Mouse (Mus musculus) embryonic stem cell, embryonic (primary cell): Measurements from ENCODE around the gene Acsbg2.

Experiments
- CTCF ChIA-PET, 4 experiments: fragments of 300-600 bp in 2 of 4; fragments of 350-600 bp in 2 of 4; sonication (Branson Sonifier 250); formaldehyde crosslinking; loops; one replicate each; lab custom pipeline; 2022; ENCODE audit warnings: inconsistent platforms in 2 of 4; lab: Charles Lee
- POLR2A ChIA-PET, 4 experiments: fragments of 300-600 bp in 2 of 4; fragments of 350-600 bp in 2 of 4; sonication (Branson Sonifier 250); formaldehyde crosslinking; loops; one replicate each; lab custom pipeline; 2022; ENCODE audit warnings: antibody characterized with exemption in 4 of 4, inconsistent platforms in 1 of 4; lab: Charles Lee

The Acsbg2 gene

GRCm38 (mm10) chr17:56851167-56851566 is 23.1 kb downstream of the Acsbg2 start:
- ChIA-PET POLR2A (interaction anchor here in 2 of 4 experiments (0.7 to 9.4 kb wide), 2 partner anchors 15 to 18 kb away, joined by 3 to 102 read pairs; partner anchors contain the start of gene Rfx2 (in 1 of the 2)), CTCF (interaction anchor here in 2 of 4 experiments (0.7 to 1.1 kb wide), 2 partner anchors 145 to 209 kb away, joined by 6 read pairs; no protein-coding TSS in a partner anchor)

- ChIA-PET POLR2A (interaction anchor here in 3 of 4 experiments (1.3 to 2.2 kb wide), 6 partner anchors 7 to 18 kb away, joined by 3 to 11 read pairs (median 5); no protein-coding TSS in a partner anchor), CTCF (no interaction called here)
Observed at GRCm38 (mm10) chr17:56849710-56850109, 24.5 kb downstream of the Acsbg2 start.

GRCm38 (mm10) chr17:56848785-56849184 is 25.5 kb downstream of the Acsbg2 start:
- CTCF ChIA-PET: interaction anchor here in 1 of 4 experiments (0.7 kb wide), 1 partner anchor 184 kb away, joined by 3 read pairs; no protein-coding TSS in a partner anchor
- POLR2A ChIA-PET: interaction anchor here in 2 of 4 experiments (1.1 to 2.2 kb wide), 5 partner anchors 8 to 60 kb away, joined by 3 to 11 read pairs (median 5); no protein-coding TSS in a partner anchor

GRCm38 (mm10) chr17:56843678-56844077 is 30.6 kb downstream of the Acsbg2 start:
- CTCF ChIA-PET: interaction anchor here in 1 of 4 experiments (1.2 kb wide), 1 partner anchor 10 kb away, joined by 4 read pairs; no protein-coding TSS in a partner anchor
- POLR2A ChIA-PET: interaction anchor here in 3 of 4 experiments (0.5 to 6.1 kb wide), 11 partner anchors 8 to 212 kb away, joined by 3 to 47 read pairs (median 3); partner anchors contain the start of gene Rfx2 (in 1 of the 3)

GRCm38 (mm10) chr17:56842173-56842572 is 32.1 kb downstream of the Acsbg2 start:
- ChIA-PET POLR2A (interaction anchor here in 1 of 4 experiments (1.4 kb wide), 1 partner anchor 9 kb away, joined by 3 read pairs; no protein-coding TSS in a partner anchor), CTCF (no interaction called here)

- ChIA-PET CTCF (interaction anchor here in 1 of 4 experiments (0.5 kb wide), 1 partner anchor 88 kb away, joined by 5 read pairs; no protein-coding TSS in a partner anchor), POLR2A (interaction anchor here in 2 of 4 experiments (1.1 to 2.6 kb wide), 2 partner anchors 9 to 16 kb away, joined by 4 to 8 read pairs; no protein-coding TSS in a partner anchor)
Observed at GRCm38 (mm10) chr17:56840524-56840923, 33.7 kb downstream of the Acsbg2 start.

- POLR2A ChIA-PET: interaction anchor here in 2 of 4 experiments (0.7 to 6.6 kb wide), 14 partner anchors 9 to 209 kb away, joined by 3 to 335 read pairs (median 4); partner anchors contain the start of genes 1700061G19Rik (in 1 of the 2), Acsbg2 (in 1 of the 2), Catsperd (in 1 of the 2) and Khsrp (in 1 of the 2)
- CTCF ChIA-PET: interaction anchor here in 1 of 4 experiments (0.5 kb wide), 1 partner anchor 9 kb away, joined by 3 read pairs; no protein-coding TSS in a partner anchor
Observed at GRCm38 (mm10) chr17:56836336-56836735, 37.9 kb downstream of the Acsbg2 start.

- ChIA-PET POLR2A (interaction anchor here (0.5 to 6.6 kb wide), 106 partner anchors 8 to 797 kb away, joined by 3 to 335 read pairs (median 5); partner anchors contain the start of genes 1700061G19Rik (in 3 of the 4), Dus3l (in 3 of the 4), Acsbg2 (in 2 of the 4) and Alkbh7 (in 2 of the 4)), CTCF (interaction anchor here in 2 of 4 experiments (0.5 to 1.3 kb wide), 8 partner anchors 15 to 92 kb away, joined by 3 to 5 read pairs (median 3); no protein-coding TSS in a partner anchor)
Observed at GRCm38 (mm10) chr17:56833381-56833780, 40.9 kb downstream of the Acsbg2 start.

- ChIA-PET POLR2A (interaction anchor here (0.6 to 6.6 kb wide), 99 partner anchors 9 to 796 kb away, joined by 3 to 335 read pairs (median 6); partner anchors contain the start of genes 1700061G19Rik (in 3 of the 4), Acsbg2 (in 2 of the 4), Alkbh7 (in 2 of the 4) and Dus3l (in 2 of the 4)), CTCF (interaction anchor here in 2 of 4 experiments (0.7 to 1.3 kb wide), 6 partner anchors 15 to 45 kb away, joined by 3 read pairs; no protein-coding TSS in a partner anchor)
Observed at GRCm38 (mm10) chr17:56832918-56833317, 41.3 kb downstream of the Acsbg2 start.

GRCm38 (mm10) chr17:56831111-56831816 is 43.0 kb downstream of the Acsbg2 start:
- CTCF ChIA-PET: interaction anchor here in 3 of 4 experiments (0.5 to 2.0 kb wide), 13 partner anchors 11 to 104 kb away, joined by 3 to 6 read pairs (median 4); partner anchors contain the start of genes Dus3l (in 1 of the 3) and Mllt1 (in 1 of the 3)
- POLR2A ChIA-PET: interaction anchor here (0.5 to 6.6 kb wide), 70 partner anchors 9 to 544 kb away, joined by 3 to 335 read pairs (median 5); partner anchors contain the start of genes 1700061G19Rik (in 2 of the 4), Acsbg2 (in 2 of the 4), Alkbh7 (in 2 of the 4) and Gpr108 (in 2 of the 4)

GRCm38 (mm10) chr17:56830411-56831110 is 43.7 kb downstream of the Acsbg2 start, which contains the start of gene Rfx2:
Gene Rfx2 (minus strand): TSS chr17:56831013.
- POLR2A ChIA-PET: interaction anchor here in 3 of 4 experiments (0.6 to 6.6 kb wide), 44 partner anchors 10 to 541 kb away, joined by 3 to 335 read pairs (median 8); partner anchors contain the start of genes 1700061G19Rik (in 2 of the 3), Acsbg2 (in 2 of the 3), Khsrp (in 2 of the 3) and Ndufa11 (in 2 of the 3)
- CTCF ChIA-PET: interaction anchor here in 3 of 4 experiments (0.5 to 2.0 kb wide), 6 partner anchors 11 to 105 kb away, joined by 3 to 6 read pairs (median 4); partner anchors contain the start of gene Mllt1 (in 1 of the 3)

- POLR2A ChIA-PET: interaction anchor here in 3 of 4 experiments (0.9 to 3.5 kb wide), 17 partner anchors 8 to 751 kb away, joined by 3 to 22 read pairs (median 4); partner anchors contain the start of genes Hdgfl2 (in 1 of the 3) and Khsrp (in 1 of the 3)
- CTCF ChIA-PET: interaction anchor here in 1 of 4 experiments (0.9 to 1.4 kb wide), 3 partner anchors 17 to 63 kb away, joined by 3 to 5 read pairs (median 4); no protein-coding TSS in a partner anchor
Observed at GRCm38 (mm10) chr17:56829795-56830194, 44.5 kb downstream of the Acsbg2 start.

GRCm38 (mm10) chr17:56829171-56829570 is 45.1 kb downstream of the Acsbg2 start:
- CTCF ChIA-PET: interaction anchor here in 1 of 4 experiments (0.9 to 1.4 kb wide), 4 partner anchors 11 to 62 kb away, joined by 3 to 5 read pairs (median 4); no protein-coding TSS in a partner anchor
- POLR2A ChIA-PET: interaction anchor here in 3 of 4 experiments (0.8 to 3.5 kb wide), 24 partner anchors 9 to 750 kb away, joined by 3 to 22 read pairs (median 4); partner anchors contain the start of genes Dus3l (in 1 of the 3), Hdgfl2 (in 1 of the 3) and Khsrp (in 1 of the 3)

GRCm38 (mm10) chr17:56826718-56827117 is 47.5 kb downstream of the Acsbg2 start:
- CTCF ChIA-PET: no interaction called here
- POLR2A ChIA-PET: interaction anchor here in 1 of 4 experiments (1.0 kb wide), 1 partner anchor 35 kb away, joined by 3 read pairs; no protein-coding TSS in a partner anchor

- ChIA-PET POLR2A (interaction anchor here in 3 of 4 experiments (1.1 to 15.7 kb wide), 11 partner anchors 9 to 51 kb away, joined by 3 to 335 read pairs (median 4); partner anchors contain the start of genes Rfx2 (in 2 of the 3) and Acsbg2 (in 1 of the 3)), CTCF (interaction anchor here in 1 of 4 experiments (1.7 kb wide), 1 partner anchor 34 kb away, joined by 4 read pairs; no protein-coding TSS in a partner anchor)
Observed at GRCm38 (mm10) chr17:56823352-56823751, 50.9 kb downstream of the Acsbg2 start.

GRCm38 (mm10) chr17:56822380-56822779 is 51.9 kb downstream of the Acsbg2 start:
- ChIA-PET POLR2A (interaction anchor here (0.5 to 15.7 kb wide), 22 partner anchors 9 to 274 kb away, joined by 3 to 335 read pairs (median 4); partner anchors contain the start of genes Rfx2 (in 3 of the 4), 1700061G19Rik (in 1 of the 4), Acsbg2 (in 1 of the 4) and Dus3l (in 1 of the 4)), CTCF (interaction anchor here in 3 of 4 experiments (0.5 to 1.7 kb wide), 5 partner anchors 35 to 558 kb away, joined by 3 to 4 read pairs (median 3); partner anchors contain the start of gene Ranbp3 (in 1 of the 3))
